Mouse (Mus musculus): ENCODE data around the gene Rarres2. TPM values are rescaled to one million over a fixed set of nuclear protein-coding genes. Genes with fewer than 3 reads are reported as not detected.

Rarres2 gene
- total and polyA plus RNA-seq, 3 experiments, result not detected

DNA sequence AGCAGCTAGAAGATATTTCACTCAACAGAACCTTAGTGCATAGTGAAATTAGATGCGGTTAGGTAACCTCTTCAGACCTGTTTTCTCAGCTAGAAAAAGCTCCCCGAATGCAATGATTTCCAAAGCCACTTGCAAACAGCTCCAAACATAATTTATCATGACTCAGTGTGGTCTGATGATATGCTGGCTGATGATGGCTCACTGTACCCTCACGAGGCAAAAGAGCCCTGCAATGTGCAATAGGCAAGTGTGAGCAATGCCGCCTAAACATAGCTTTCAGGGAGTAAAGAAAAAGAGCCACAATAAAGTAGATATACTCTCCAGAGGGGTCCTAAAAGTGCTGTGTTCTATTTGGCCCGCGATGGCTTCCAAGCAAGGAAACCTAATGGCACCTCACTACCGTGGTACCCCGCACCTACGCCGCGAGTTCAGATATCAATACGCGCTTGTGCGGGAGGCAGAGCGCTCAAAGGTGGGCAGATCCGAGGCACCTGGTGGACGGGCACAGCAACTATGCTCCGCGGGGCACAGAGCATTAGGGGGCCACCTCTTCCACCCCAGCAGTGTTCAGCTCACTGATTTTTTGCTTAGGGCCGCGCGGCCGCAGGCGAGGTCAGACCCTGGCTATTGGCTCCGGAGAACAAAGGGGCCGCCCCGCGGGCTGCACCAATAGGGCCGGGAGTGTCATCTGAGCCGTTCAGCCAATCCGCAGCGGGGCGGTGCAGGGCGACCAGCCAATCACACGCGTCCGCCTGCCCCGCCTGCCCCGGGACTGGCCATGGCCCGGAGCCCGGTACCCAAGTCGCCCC is 28.9 kb upstream of the Rarres2 start, which contains the start of gene Zfp775:
TSS of gene Zfp775 (plus strand) at position 793 of the 809 bp plus-strand sequence.
- Histone ChIP-seq H3K9ac (ENCODE audit: control insufficient read depth, low read depth, low read length, poor library complexity, severe bottlenecking) (no peak within 1 kb of the TSS), H3K27ac (ENCODE audit: control insufficient read depth, low read depth, low read length) (no peak within 1 kb of the TSS), H3K36me3 (ENCODE audit: control insufficient read depth in 1 of 2, insufficient read depth in 2 of 2, low read length in 2 of 2) (no peaks in the 10 kb centered on the region), H3K79me2 (ENCODE audit: control insufficient read depth, insufficient read depth, low read length, poor library complexity) (no peaks in the 10 kb centered on the region), H3K4me3 (ENCODE audit: control insufficient read depth in 1 of 2, insufficient read depth in 1 of 2, low read depth in 2 of 2, low read length in 2 of 2) (no peak within 1 kb of the TSS), H3K9me3 (replicated peaks; ENCODE audit: insufficient read depth, low read length) (no peaks in the 10 kb centered on the region), H3K27me3 (ENCODE audit: control insufficient read depth in 1 of 2, insufficient read depth in 2 of 2, low read length in 2 of 2) (no peaks in the 10 kb centered on the region), H3K4me1 (ENCODE audit: control insufficient read depth in 1 of 2, insufficient read depth in 2 of 2, low read length in 2 of 2) (no peaks in the 10 kb centered on the region)
- no peak for DNase-seq (ENCODE audit: low read depth, low spot score)
- TF ChIP-seq MEF2A (IDR thresholded peaks at IDR 0.05; ENCODE audit: extremely low read depth, insufficient replicate concordance, low read depth, low read length, poor library complexity, severe bottlenecking), result no peak
- no peak for TF ChIP-seq SIN3A (IDR thresholded peaks at IDR 0.05; ENCODE audit: low read length)

DNA sequence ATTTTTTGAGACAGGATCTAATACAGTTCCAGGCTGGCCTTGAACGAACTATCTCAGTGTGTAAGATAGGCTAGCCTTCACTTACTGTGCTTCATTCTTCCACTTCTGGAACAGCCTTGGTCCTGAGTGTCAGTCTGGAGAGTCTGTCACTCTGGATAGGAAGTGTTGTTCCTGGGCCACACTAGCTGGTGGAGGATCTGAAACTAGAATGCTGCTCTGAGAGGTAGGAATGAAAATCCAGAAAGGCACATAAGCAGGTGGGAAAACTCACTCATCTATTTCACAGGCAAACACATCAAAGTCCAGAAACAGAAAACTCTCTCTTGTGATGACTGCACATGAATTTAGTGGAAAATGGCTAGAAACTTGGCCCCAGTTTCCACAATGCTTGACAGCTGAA is 28.0 kb upstream of the Rarres2 start:
- no peaks in the 10 kb centered on the region for H3K4me1 ChIP-seq (ENCODE audit: control insufficient read depth in 1 of 2, insufficient read depth in 2 of 2, low read length in 2 of 2)
- no peaks in the 10 kb centered on the region for H3K27me3 ChIP-seq (ENCODE audit: control insufficient read depth in 1 of 2, insufficient read depth in 2 of 2, low read length in 2 of 2)
- no peak overlapping the region for H3K9ac ChIP-seq (ENCODE audit: control insufficient read depth, low read depth, low read length, poor library complexity, severe bottlenecking)
- H3K9me3 ChIP-seq (replicated peaks; ENCODE audit: insufficient read depth, low read length), result no peaks in the 10 kb centered on the region
- H3K4me3 ChIP-seq (ENCODE audit: control insufficient read depth in 1 of 2, insufficient read depth in 1 of 2, low read depth in 2 of 2, low read length in 2 of 2), result no peak overlapping the region
- no peak for DNase-seq (ENCODE audit: low read depth, low spot score)
- H3K79me2 ChIP-seq (ENCODE audit: control insufficient read depth, insufficient read depth, low read length, poor library complexity), result no peaks in the 10 kb centered on the region
- TF ChIP-seq KAT2A (conservative IDR thresholded peaks at IDR 0.05; ENCODE audit: low read depth, low read length) (no peak), JUND (IDR thresholded peaks at IDR 0.05; ENCODE audit: low read depth, low read length) (no peak), HCFC1 (IDR thresholded peaks at IDR 0.05; ENCODE audit: low read depth, low read length) (no peak), TAL1 (IDR thresholded peaks at IDR 0.05; ENCODE audit: low read length) (no peak), MEF2A (IDR thresholded peaks at IDR 0.05; ENCODE audit: extremely low read depth, insufficient replicate concordance, low read depth, low read length, poor library complexity, severe bottlenecking) (no peak)
- H3K36me3 ChIP-seq (ENCODE audit: control insufficient read depth in 1 of 2, insufficient read depth in 2 of 2, low read length in 2 of 2), result no peaks in the 10 kb centered on the region
- no peak overlapping the region for H3K27ac ChIP-seq (ENCODE audit: control insufficient read depth, low read depth, low read length)

DNA sequence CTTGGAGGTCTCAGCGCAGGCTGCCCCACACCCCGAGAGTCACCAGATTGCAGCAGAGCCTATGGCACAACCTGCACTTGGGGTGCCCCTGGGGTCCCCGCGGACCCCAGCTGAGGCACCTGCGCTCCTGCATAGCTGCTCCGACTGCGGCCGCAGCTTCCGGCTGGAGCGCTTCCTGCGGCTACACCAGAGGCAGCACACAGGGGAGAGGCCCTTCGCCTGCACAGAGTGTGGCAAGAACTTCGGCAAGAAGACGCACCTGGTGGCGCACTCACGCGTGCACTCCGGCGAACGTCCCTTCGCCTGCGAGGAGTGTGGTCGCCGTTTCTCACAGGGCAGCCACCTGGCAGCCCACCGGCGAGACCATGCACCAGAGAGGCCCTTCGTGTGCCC is 24.6 kb upstream of the Rarres2 start:
- DNase-seq (ENCODE audit: low read depth, low spot score), result no peak
- Histone ChIP-seq H3K4me1 (ENCODE audit: control insufficient read depth in 1 of 2, insufficient read depth in 2 of 2, low read length in 2 of 2) (no peaks in the 10 kb centered on the region), H3K9ac (ENCODE audit: control insufficient read depth, low read depth, low read length, poor library complexity, severe bottlenecking) (no peak overlapping the region), H3K27ac (ENCODE audit: control insufficient read depth, low read depth, low read length) (no peak overlapping the region), H3K4me3 (ENCODE audit: control insufficient read depth in 1 of 2, insufficient read depth in 1 of 2, low read depth in 2 of 2, low read length in 2 of 2) (no peak overlapping the region), H3K79me2 (ENCODE audit: control insufficient read depth, insufficient read depth, low read length, poor library complexity) (no peaks in the 10 kb centered on the region), H3K27me3 (ENCODE audit: control insufficient read depth in 1 of 2, insufficient read depth in 2 of 2, low read length in 2 of 2) (no peaks in the 10 kb centered on the region), H3K36me3 (ENCODE audit: control insufficient read depth in 1 of 2, insufficient read depth in 2 of 2, low read length in 2 of 2) (no peaks in the 10 kb centered on the region), H3K9me3 (replicated peaks; ENCODE audit: insufficient read depth, low read length) (no peaks in the 10 kb centered on the region)
- TF ChIP-seq POLR2AphosphoS5 (IDR thresholded peaks at IDR 0.05; ENCODE audit: borderline replicate concordance, low read depth, low read length), result no peak
- no peak for TF ChIP-seq RCOR1 (IDR thresholded peaks at IDR 0.05; ENCODE audit: low read depth, low read length)
- TF ChIP-seq MAZ (IDR thresholded peaks at IDR 0.05; ENCODE audit: low read depth, low read length), result no peak
- TF ChIP-seq RAD21 (IDR thresholded peaks at IDR 0.05; ENCODE audit: low read depth, low read length), result no peak
- TF ChIP-seq SIN3A (IDR thresholded peaks at IDR 0.05; ENCODE audit: low read length), result no peak
- no peak for TF ChIP-seq MYC (IDR thresholded peaks at IDR 0.05; ENCODE audit: low read depth, low read length)
- no peak for TF ChIP-seq GATA1 (IDR thresholded peaks at IDR 0.05; ENCODE audit: low read depth, low read length)
- TF ChIP-seq ZC3H11A (IDR thresholded peaks at IDR 0.05; ENCODE audit: low read depth, low read length), result no peak
